Mouse (Mus musculus) heart, embryonic 10.5 days (tissue): ENCODE measurements around the gene Gpcpd1. TPM values are rescaled to one million over a fixed set of nuclear protein-coding genes. Genes with fewer than 3 reads are reported as not detected.
A peak's percentile ranks its signal among the peaks of the same experiment; 100 is the strongest.

Source experiments
- DNase-seq: peaks from one replicate; pipeline ENCODE4 v3.0.0-alpha.2; 2017; ENCODE audit warnings: low spot score
- H3K27ac ChIP-seq: fragments of 300-500 bp; sonication (generic); 2 replicates; pipeline ENCODE4 v1.5.1; 2016; ENCODE audit warnings: mild to moderate bottlenecking
- H3K27me3 ChIP-seq: fragments of 300-500 bp; sonication (generic); 2 replicates; pipeline ENCODE4 v1.6.1; 2016; ENCODE audit warnings: mild to moderate bottlenecking; ENCODE audit not compliant: poor library complexity, insufficient read depth, severe bottlenecking
- H3K36me3 ChIP-seq: fragments of 300-500 bp; sonication (generic); 2 replicates; pipeline ENCODE4 v1.6.1; 2016; ENCODE audit warnings: mild to moderate bottlenecking, moderate library complexity
- H3K4me1 ChIP-seq: fragments of 300-500 bp; sonication (generic); 2 replicates; pipeline ENCODE4 v1.6.1; 2016; ENCODE audit warnings: mild to moderate bottlenecking
- H3K4me3 ChIP-seq: fragments of 300-500 bp; sonication (generic); 2 replicates; pipeline ENCODE4 v1.5.1; 2016; ENCODE audit warnings: mild to moderate bottlenecking, moderate library complexity
- H3K9me3 ChIP-seq: fragments of 300-500 bp; sonication (generic); 2 replicates; pipeline ENCODE4 v1.6.1; 2016; ENCODE audit warnings: mild to moderate bottlenecking, moderate library complexity
- WGBS: fragments of 180-500 bp; shearing (Covaris S2); methylation state at CpG from one replicate; pipeline ENCODE4 v1.1.7; 2016; 5-methylcytosine and 5-hydroxymethylcytosine counted together
- polyA plus RNA-seq: library from polyadenylated mRNA; unstranded; fragments of >200 nt; fragmentation: Nextera tagmentation; extraction: Ambion mirVana; gene quantifications from 2 replicates; pipeline ENCODE4 v1.2.1, GENCODE M21; 2016

Gene Gpcpd1
- polyA plus RNA-seq, 1 experiment from 2014 or later = 28.0 TPM

- peak overlapping the region; percentile 39 for H3K4me3 ChIP-seq
- peaks cover 8% of the 10 kb centered on the region for H3K4me1 ChIP-seq
- no peaks in the 10 kb centered on the region for H3K27me3 ChIP-seq
- no peaks in the 10 kb centered on the region for H3K9me3 ChIP-seq
- 0 out of 2 replicates have a peak overlapping the region, but pooled peaks have one; percentile 67 for H3K27ac ChIP-seq
- H3K36me3 ChIP-seq = no peaks in the 10 kb centered on the region
- peak; percentile 88 for DNase-seq
- WGBS = 35% methylated on average over 18 of the region's 19 CpGs
Measured at GRCm38 (mm10) chr2:132512051-132512976, 75.2 kb downstream of the Gpcpd1 start.

- peaks cover 8% of the 10 kb centered on the region for H3K4me1 ChIP-seq
- H3K27me3 ChIP-seq = no peaks in the 10 kb centered on the region
- no peak overlapping the region for H3K4me3 ChIP-seq
- H3K27ac ChIP-seq = no peak overlapping the region
- H3K9me3 ChIP-seq = no peaks in the 10 kb centered on the region
- DNase-seq = no peak
- 91% methylated on average over 5 of the region's 7 CpGs for WGBS
- H3K36me3 ChIP-seq = no peaks in the 10 kb centered on the region
Measured at GRCm38 (mm10) chr2:132511011-132511818, 76.3 kb downstream of the Gpcpd1 start.

DNA sequence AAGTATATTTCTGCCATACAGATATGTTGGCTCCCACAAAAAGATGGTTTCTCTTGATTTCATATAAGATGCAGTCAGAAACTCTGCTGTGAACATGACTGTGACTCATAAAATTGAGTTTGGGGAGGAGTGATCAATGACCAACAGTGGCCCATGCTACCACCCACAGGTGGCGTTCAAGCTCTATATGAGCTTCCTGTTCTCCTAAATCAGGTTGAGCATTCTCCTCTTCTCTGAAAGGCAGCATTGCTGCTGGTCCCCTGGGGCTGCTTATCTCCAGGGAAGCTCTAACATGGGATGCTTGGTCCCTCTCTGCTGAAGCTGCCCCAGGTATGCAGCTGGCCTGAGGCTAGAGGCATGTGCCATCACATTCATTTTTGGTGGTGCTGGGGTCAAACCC lies 77.8 kb downstream of the Gpcpd1 start:
- Histone ChIP-seq H3K27ac (no peak overlapping the region), H3K4me3 (no peak overlapping the region), H3K36me3 (no peaks in the 10 kb centered on the region), H3K4me1 (peaks cover 8% of the 10 kb centered on the region), H3K27me3 (no peaks in the 10 kb centered on the region), H3K9me3 (no peaks in the 10 kb centered on the region)
- 77% methylated on average over 1 of the region's 1 CpGs for WGBS
- no peak for DNase-seq

- no peaks in the 10 kb centered on the region for H3K9me3 ChIP-seq
- H3K27ac ChIP-seq = no peak overlapping the region
- no peak for DNase-seq
Measured at GRCm38 (mm10) chr2:132509261-132509660, 78.3 kb downstream of the Gpcpd1 start.

DNA sequence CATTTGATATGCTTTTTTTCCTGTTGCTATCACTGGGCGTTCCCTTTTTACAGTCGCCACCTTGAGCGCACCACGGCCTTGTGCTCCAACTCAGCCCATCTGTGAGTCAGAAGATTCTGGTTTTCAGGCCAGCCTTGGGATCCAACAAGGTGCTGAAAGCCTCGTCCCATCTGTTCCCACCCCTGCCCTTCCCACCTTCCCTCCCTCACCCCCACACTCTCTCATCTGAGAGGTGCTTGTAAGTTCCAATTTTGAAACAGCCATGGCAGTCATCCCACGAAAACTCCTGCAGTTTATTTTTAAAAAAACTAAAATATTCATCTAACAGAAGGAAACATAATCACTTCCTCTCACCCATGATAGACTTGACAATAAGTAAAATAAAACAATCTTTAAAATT lies 80.0 kb downstream of the Gpcpd1 start:
- no peaks in the 10 kb centered on the region for H3K9me3 ChIP-seq
- H3K27me3 ChIP-seq = no peaks in the 10 kb centered on the region
- no peak for DNase-seq
- H3K27ac ChIP-seq = no peak overlapping the region
- H3K36me3 ChIP-seq = no peaks in the 10 kb centered on the region
- H3K4me3 ChIP-seq = peak overlapping the region; percentile 19; the same call in 1 of the 2 replicates
- WGBS = 36% methylated on average over 6 of the region's 6 CpGs
- H3K4me1 ChIP-seq = peaks cover 3% of the 10 kb centered on the region

More at GRCm38 (mm10) chr2:132509261-132509660, 78.3 kb downstream of the Gpcpd1 start:
- Histone ChIP-seq H3K27me3 (no peaks in the 10 kb centered on the region), H3K4me3 (no peak overlapping the region), H3K4me1 (peaks cover 8% of the 10 kb centered on the region), H3K36me3 (no peaks in the 10 kb centered on the region)
- 74% methylated on average over 9 of the region's 9 CpGs for WGBS

GRCm38 (mm10) chr2:132507091-132507490 lies 80.4 kb downstream of the Gpcpd1 start:
- Histone ChIP-seq H3K4me3 (peak overlapping the region; percentile 19; the same call in 1 of the 2 replicates), H3K27me3 (no peaks in the 10 kb centered on the region), H3K27ac (no peak overlapping the region), H3K4me1 (no peaks in the 10 kb centered on the region; the same call in 1 of the 2 replicates), H3K9me3 (no peaks in the 10 kb centered on the region), H3K36me3 (no peaks in the 10 kb centered on the region)
- no peak for DNase-seq
- WGBS = 21% methylated on average over 14 of the region's 14 CpGs

DNA sequence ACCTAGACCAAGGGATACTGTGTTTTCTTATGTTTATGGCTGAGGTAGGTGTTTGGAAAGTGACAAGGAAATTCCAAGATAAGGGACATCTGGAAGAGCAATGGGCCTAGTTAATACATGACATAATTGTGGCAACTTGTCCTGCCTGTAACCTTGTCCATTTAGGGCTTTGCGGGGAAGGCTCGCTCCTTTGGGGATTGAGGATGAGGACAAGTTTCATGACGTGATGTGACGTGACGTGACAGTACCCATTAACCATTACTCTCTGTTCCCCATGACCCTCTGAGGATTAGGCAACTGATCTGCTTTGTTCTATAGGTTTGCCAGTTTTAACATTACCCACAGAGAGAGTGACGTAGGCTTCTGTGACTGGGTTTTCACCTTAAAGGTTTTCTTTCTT lies 81.7 kb downstream of the Gpcpd1 start:
- no peaks in the 10 kb centered on the region for H3K36me3 ChIP-seq
- peak; percentile 64 for DNase-seq
- H3K9me3 ChIP-seq = no peaks in the 10 kb centered on the region
- 88% methylated on average over 6 of the region's 6 CpGs for WGBS
- H3K4me1 ChIP-seq = no peaks in the 10 kb centered on the region; the same call in 1 of the 2 replicates
- H3K4me3 ChIP-seq = no peak overlapping the region
- H3K27me3 ChIP-seq = no peaks in the 10 kb centered on the region
- H3K27ac ChIP-seq = no peak overlapping the region

DNA sequence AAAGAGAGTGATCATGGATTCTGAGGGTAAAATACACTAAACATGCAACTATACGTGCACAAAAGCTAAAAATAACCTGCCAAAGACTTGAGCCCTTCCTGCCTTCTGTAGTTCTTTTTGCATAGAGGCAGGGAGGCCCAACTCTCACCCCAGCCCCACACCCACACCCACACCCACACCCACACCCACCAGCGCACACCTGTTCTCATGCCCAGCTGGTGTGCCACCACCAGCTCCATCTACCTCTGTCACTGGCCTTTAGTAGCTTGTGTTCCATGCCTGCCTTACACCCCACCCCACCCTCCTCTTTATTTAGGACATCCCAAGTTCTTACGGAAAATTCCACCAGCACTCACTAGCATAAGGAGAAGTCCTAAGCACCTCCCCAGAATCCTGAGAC lies 89.2 kb downstream of the Gpcpd1 start:
- no peak for DNase-seq
- Histone ChIP-seq H3K9me3 (no peaks in the 10 kb centered on the region), H3K4me3 (no peak overlapping the region), H3K4me1 (no peaks in the 10 kb centered on the region), H3K36me3 (no peaks in the 10 kb centered on the region), H3K27me3 (no peaks in the 10 kb centered on the region), H3K27ac (no peak overlapping the region)
- WGBS = 75% methylated on average over 3 of the region's 3 CpGs

DNA sequence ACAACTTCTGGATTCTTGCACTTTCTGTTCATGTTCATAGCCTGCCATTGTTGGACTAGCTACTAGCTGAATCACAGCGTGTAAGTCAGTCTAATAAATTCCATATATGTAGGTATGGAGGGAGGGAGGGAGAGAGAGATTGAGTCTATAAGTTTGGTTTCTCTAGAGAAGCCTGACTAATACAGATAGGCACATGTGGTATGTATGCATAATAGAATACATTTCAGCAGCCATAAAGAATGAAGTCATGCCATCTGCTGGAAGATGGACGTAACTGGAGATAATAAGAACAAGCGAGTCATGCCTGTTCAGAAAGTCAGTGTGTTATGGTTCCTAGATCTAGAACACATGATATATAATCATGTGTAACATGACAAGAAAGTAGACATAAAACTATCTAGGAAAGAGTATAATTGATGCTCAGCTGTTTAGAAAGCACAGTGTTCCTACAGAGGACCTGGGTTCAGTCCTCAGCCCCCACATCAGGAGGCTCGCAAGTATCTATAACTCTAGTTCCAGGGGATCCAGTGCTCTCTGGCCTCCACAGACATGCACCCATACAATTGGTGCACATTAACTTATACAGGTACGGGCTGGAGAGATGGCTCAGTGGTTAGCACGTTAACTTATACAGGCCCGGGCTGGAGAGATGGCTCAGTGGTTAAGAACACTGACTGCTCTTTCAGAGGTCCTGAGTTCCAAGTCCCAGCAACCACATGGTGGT lies 90.0 kb downstream of the Gpcpd1 start:
- DNase-seq = no peak
- Histone ChIP-seq H3K27me3 (no peaks in the 10 kb centered on the region), H3K36me3 (no peaks in the 10 kb centered on the region), H3K4me1 (no peaks in the 10 kb centered on the region), H3K9me3 (no peaks in the 10 kb centered on the region), H3K4me3 (no peak overlapping the region), H3K27ac (no peak overlapping the region)
- 82% methylated on average over 7 of the region's 7 CpGs for WGBS

DNA sequence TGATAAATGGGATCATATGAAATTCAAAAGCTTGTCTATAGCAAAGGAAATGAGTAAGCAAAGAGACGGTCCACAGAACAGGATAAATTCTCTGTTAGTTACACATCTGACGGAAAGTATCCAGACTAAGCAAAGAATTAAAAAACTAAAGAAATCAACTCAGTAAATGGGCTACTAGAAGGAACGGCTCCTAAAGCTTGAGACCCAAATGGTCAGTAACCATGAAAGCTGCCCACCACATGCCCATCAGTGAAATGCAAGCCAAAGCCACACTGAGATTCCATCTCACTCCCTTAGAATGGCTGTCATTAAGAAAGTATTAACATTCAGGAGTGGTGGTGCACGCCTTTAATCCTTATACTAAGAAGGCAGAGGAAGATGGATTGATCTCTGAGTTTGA lies 94.3 kb downstream of the Gpcpd1 start:
- H3K27ac ChIP-seq = no peak overlapping the region
- H3K27me3 ChIP-seq = no peaks in the 10 kb centered on the region
- H3K9me3 ChIP-seq = no peaks in the 10 kb centered on the region
- DNase-seq = no peak
- no peaks in the 10 kb centered on the region for H3K36me3 ChIP-seq
- 83% methylated on average over 4 of the region's 4 CpGs for WGBS
- H3K4me1 ChIP-seq = no peaks in the 10 kb centered on the region
- H3K4me3 ChIP-seq = no peak overlapping the region

DNA sequence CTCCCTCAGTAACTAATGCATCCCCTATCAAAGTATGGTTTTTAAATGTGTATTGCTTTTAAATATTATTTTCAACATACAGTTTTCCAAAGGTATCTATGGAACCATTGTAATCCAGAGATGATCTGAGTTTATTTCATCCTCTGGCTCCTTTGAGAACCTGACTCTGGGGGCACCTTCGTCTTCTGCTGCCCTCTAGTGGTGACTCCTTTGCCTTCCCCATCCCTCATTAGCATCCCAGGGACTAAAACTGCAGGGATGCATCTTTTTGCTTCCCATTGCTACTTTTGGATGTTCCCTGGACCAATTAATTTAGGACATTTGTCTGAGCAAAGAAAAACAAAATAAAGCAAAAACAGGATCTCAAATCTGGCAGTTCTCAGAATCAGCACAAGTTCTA lies 102.1 kb downstream of the Gpcpd1 start:
- Histone ChIP-seq H3K9me3 (no peaks in the 10 kb centered on the region), H3K36me3 (no peaks in the 10 kb centered on the region), H3K4me1 (no peaks in the 10 kb centered on the region), H3K4me3 (no peak overlapping the region), H3K27ac (no peak overlapping the region), H3K27me3 (no peaks in the 10 kb centered on the region)
- no peak for DNase-seq
- WGBS = 2% methylated on average over 1 of the region's 1 CpGs

GRCm38 (mm10) chr2:132481547-132481946 lies 106.0 kb downstream of the Gpcpd1 start:
- Histone ChIP-seq H3K4me1 (no peaks in the 10 kb centered on the region), H3K36me3 (no peaks in the 10 kb centered on the region), H3K9me3 (no peaks in the 10 kb centered on the region), H3K4me3 (no peak overlapping the region), H3K27me3 (0 out of 2 replicates have a peak, but pooled peaks cover 6% of the 10 kb centered on the region), H3K27ac (no peak overlapping the region)
- 66% methylated on average over 3 of the region's 3 CpGs for WGBS
- no peak for DNase-seq
